Mouse (Mus musculus) kidney, adult 2 months (tissue): Measurements from ENCODE around the gene Bmper.

Experiments
- CTCF ChIP-seq: fragments of 200-500 bp; conservative IDR thresholded peaks from 2 replicates; pipeline ENCODE4 v1.5.1; 2011; ENCODE audit warnings: low read depth, mild to moderate bottlenecking, control low read depth, low read length, moderate library complexity, mixed read lengths; ENCODE audit not compliant: insufficient read depth, insufficient read length
- POLR2A ChIP-seq: fragments of 200-500 bp; IDR thresholded peaks from one replicate; pipeline ENCODE4 v1.6.1; 2011; ENCODE audit warnings: low read depth, low read length, control low read depth

DNA sequence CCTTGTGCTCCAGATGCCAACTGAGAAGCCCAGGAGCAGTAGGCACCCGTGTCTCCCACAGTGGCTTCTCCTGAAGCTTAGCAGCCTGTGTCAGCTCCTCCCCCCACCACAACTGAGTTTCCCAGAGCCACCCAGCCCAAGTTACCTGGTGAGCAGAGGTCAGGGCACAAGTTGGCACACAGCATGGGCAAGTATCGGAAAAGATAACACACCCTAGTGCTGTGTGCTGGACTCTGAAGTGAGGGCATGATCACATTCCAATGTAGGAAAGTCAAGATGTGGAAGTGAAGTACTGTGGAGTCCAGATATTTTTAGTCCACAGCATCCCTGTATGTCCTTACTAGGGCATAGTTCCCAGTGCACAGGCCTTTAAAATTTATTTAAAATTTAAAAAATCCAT lies 187.7 kb downstream of the Bmper start:
- TF ChIP-seq POLR2A (no peak), CTCF (no peak)
